Mouse (Mus musculus) kidney, postnatal 36 days (tissue): ENCODE measurements at regions not wholly inside any gene's neighbourhood (a gene's known extent, or its start where the extent isn't known, plus 50 kb on each side); places are given as distances from the start of the nearest gene placed in this dataset.
"Not testable (repeated sequence)": the region's sequence is repeated elsewhere in the genome, so short reads cannot be mapped to it uniquely, and the experiment has no call there.

ENCODE experiments used
- DNase-seq, 2 experiments: peaks; one replicate each; pipeline ENCODE4 v3.0.0; 2021 to 2022; ENCODE audit warnings: mixed read lengths in 2 of 2

GRCm38 (mm10) chr3:18746206-18746605 is 798.0 kb downstream of the Cypt12 start:
- DNase-seq: no peak

GRCm38 (mm10) chr3:18746898-18747297 is 798.7 kb downstream of the Cypt12 start:
- no peak for DNase-seq

GRCm38 (mm10) chr3:18751660-18752259 is 803.5 kb downstream of the Cypt12 start:
- DNase-seq: no peak

GRCm38 (mm10) chr3:18764301-18765078 is 816.3 kb downstream of the Cypt12 start:
- DNase-seq: peak in 1 of 2 experiments; percentile 35

GRCm38 (mm10) chr3:18778481-18778880 is 830.3 kb downstream of the Cypt12 start:
- DNase-seq: no peak

GRCm38 (mm10) chr3:18787531-18788176 is 839.4 kb downstream of the Cypt12 start:
- DNase-seq: peak; percentile 28 to 66

- DNase-seq: no peak
Measured at GRCm38 (mm10) chr3:18802794-18803193, 825.7 kb downstream of the 1700064H15Rik start.

- not testable (repeated sequence) for DNase-seq
Measured at GRCm38 (mm10) chr3:18828788-18829320, 799.6 kb downstream of the 1700064H15Rik start.

GRCm38 (mm10) chr3:18868117-18868739 is 760.2 kb downstream of the 1700064H15Rik start:
- DNase-seq: peak; percentile 16 to 27

- DNase-seq: no peak
Measured at GRCm38 (mm10) chr3:18868758-18869157, 759.7 kb downstream of the 1700064H15Rik start.

- no peak for DNase-seq
Measured at GRCm38 (mm10) chr3:18877060-18877459, 751.4 kb downstream of the 1700064H15Rik start.

GRCm38 (mm10) chr3:18877572-18877971 is 750.9 kb downstream of the 1700064H15Rik start:
- DNase-seq: no peak

GRCm38 (mm10) chr3:18881186-18881585 is 747.3 kb downstream of the 1700064H15Rik start:
- DNase-seq: no peak

GRCm38 (mm10) chr3:18892813-18893212 is 735.7 kb downstream of the 1700064H15Rik start:
- DNase-seq: no peak

GRCm38 (mm10) chr3:18905769-18906168 is 722.7 kb downstream of the 1700064H15Rik start:
- no peak for DNase-seq

- no peak for DNase-seq
Measured at GRCm38 (mm10) chr3:18906210-18906609, 722.3 kb downstream of the 1700064H15Rik start.

GRCm38 (mm10) chr3:18908737-18909136 is 719.7 kb downstream of the 1700064H15Rik start:
- no peak for DNase-seq

GRCm38 (mm10) chr3:18928401-18929104 is 699.9 kb downstream of the 1700064H15Rik start:
- no peak for DNase-seq

GRCm38 (mm10) chr3:18929105-18929492 is 699.4 kb downstream of the 1700064H15Rik start:
- no peak for DNase-seq

- no peak for DNase-seq
Measured at GRCm38 (mm10) chr3:18932983-18933726, 695.3 kb downstream of the 1700064H15Rik start.

GRCm38 (mm10) chr3:18934891-18935290 is 693.6 kb downstream of the 1700064H15Rik start:
- no peak for DNase-seq
